Mouse (Mus musculus) T-helper 2 cell (primary cell): ENCODE data around the gene Tfpt.
"Not testable (repeated sequence)": the region's sequence is repeated elsewhere in the genome, so short reads cannot be mapped to it uniquely, and the experiment has no call there.

ENCODE experiments used
- in situ Hi-C: fragments of 300-600 bp; cut with MboI, MseI; formaldehyde crosslinking; loops from one replicate; pipeline ENCODE4 v1.15.1; 2025; ENCODE audit warnings: high pct_unique_total_duplicates

Gene Tfpt

GRCm38 (mm10) chr7:3578952-3579546, 50.7 kb downstream of the Tfpt start:
- in situ Hi-C loops: loop anchor here (25.0 kb wide), 1 partner anchor 367 kb away; no protein-coding TSS in a partner anchor

GRCm38 (mm10) chr7:3578196-3578595, 51.5 kb downstream of the Tfpt start:
- in situ Hi-C loops: loop anchor here (25.0 kb wide), 1 partner anchor 366 kb away; no protein-coding TSS in a partner anchor

GRCm38 (mm10) chr7:3576354-3577124, 53.2 kb downstream of the Tfpt start:
- in situ Hi-C loops: loop anchor here (25.0 kb wide), 1 partner anchor 364 kb away; no protein-coding TSS in a partner anchor

- in situ Hi-C loops: no loop called here
Measured at GRCm38 (mm10) chr7:3574216-3574615, 55.5 kb downstream of the Tfpt start.

GRCm38 (mm10) chr7:3571847-3572246, 57.9 kb downstream of the Tfpt start:
- in situ Hi-C loops: no loop called here

GRCm38 (mm10) chr7:3570580-3570979, 59.1 kb downstream of the Tfpt start:
- in situ Hi-C loops: not testable (repeated sequence)
